Mouse (Mus musculus) stomach, postnatal 0 days (tissue): Measurements from ENCODE around the gene Adh1.

Source experiments
- CTCF ChIP-seq: IDR thresholded peaks from 2 replicates; pipeline ENCODE4 v1.5.1; 2016; ENCODE audit warnings: antibody characterized with exemption, low read depth, mild to moderate bottlenecking, moderate library complexity
- EP300 ChIP-seq: optimal IDR thresholded peaks from 2 replicates; pipeline ENCODE3; 2016; ENCODE audit warnings: antibody characterized with exemption

DNA sequence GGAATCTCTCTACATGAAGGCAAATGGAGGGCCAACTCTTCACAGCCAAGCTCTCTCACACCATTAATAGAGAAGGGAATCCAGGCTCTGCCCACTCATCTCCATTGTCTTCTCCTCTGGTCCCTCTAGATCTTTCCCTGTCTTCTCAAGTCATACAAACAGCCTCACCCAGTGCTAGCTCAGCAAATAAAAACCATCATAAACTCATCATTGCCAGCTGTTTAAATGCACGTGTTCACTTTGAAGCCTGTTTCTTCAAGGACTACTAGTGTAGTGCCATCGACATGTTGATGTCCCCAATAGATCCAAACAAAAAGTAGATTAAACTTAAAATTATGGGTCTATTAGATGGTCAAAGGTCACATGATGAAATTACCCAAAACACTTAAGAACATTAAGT is 10.5 kb downstream of the Adh1 start:
- TF ChIP-seq CTCF (no peak), EP300 (no peak)
